In genomic region chr16:52069648-52070047, GRCm38 (mm10) we compare ENCODE assay signal across 20 mouse cellular contexts. TPM values are rescaled to one million over a fixed set of nuclear protein-coding genes. Genes with fewer than 3 reads are reported as not detected.
DNase-seq lines count a peak whose midpoint lies in the region; ATAC-seq and TF ChIP-seq lines count a peak whose summit lies in the region.
"Had no signal": no experiment of that assay in that cellular context is flagged by ENCODE, and none has a peak within 500 bp of the region (broad histone marks: within the 10 kb centered on the region; RNA-seq: fewer than 3 reads in every experiment).

No protein-coding gene starts in this region.

- H3K4me3 ChIP-seq in gastrocnemius, adult 2 months: no peak overlapping the region
- no peak overlapping the region for H3K4me3 ChIP-seq in heart, embryonic 13.5 days
- H3K4me3 ChIP-seq in heart, postnatal 0 days (ENCODE audit: low read depth, low read length): no peak overlapping the region
- H3K4me3 ChIP-seq: embryonic facial prominence, embryonic 10.5 days; forebrain, embryonic 13.5 days; hindbrain, embryonic 15.5 days had no signal

- H3K4me1 ChIP-seq in heart, embryonic 13.5 days: peaks cover 79% of the 10 kb centered on the region
- peaks cover 49% of the 10 kb centered on the region for H3K4me1 ChIP-seq in heart, postnatal 0 days (ENCODE audit: control insufficient read depth, insufficient read depth)
- H3K4me1 ChIP-seq: hindbrain, embryonic 15.5 days had no signal

- no peaks in the 10 kb centered on the region for H3K9me3 ChIP-seq in heart, embryonic 13.5 days
- no peaks in the 10 kb centered on the region for H3K9me3 ChIP-seq in heart, postnatal 0 days (replicated peaks; ENCODE audit: control insufficient read depth, low read length)
- H3K9me3 ChIP-seq: embryonic facial prominence, embryonic 10.5 days; forebrain, embryonic 13.5 days; hindbrain, embryonic 15.5 days had no signal

- H3K27me3 ChIP-seq in heart, embryonic 13.5 days (replicated peaks): peaks cover 9% of the 10 kb centered on the region; the same call in 1 of the 2 replicates
- no peaks in the 10 kb centered on the region for H3K27me3 ChIP-seq in heart, postnatal 0 days (ENCODE audit: control insufficient read depth, insufficient read depth, low read length)
- H3K27me3 ChIP-seq: forebrain, embryonic 13.5 days; hindbrain, embryonic 15.5 days had no signal

- H3K27ac ChIP-seq in gastrocnemius, adult 2 months: peak overlapping the region; percentile 61
- H3K27ac ChIP-seq in heart, embryonic 13.5 days (replicated peaks): peak overlapping the region; percentile 91
- H3K27ac ChIP-seq in heart, postnatal 0 days (ENCODE audit: low read depth): peak overlapping the region; percentile 94
- H3K27ac ChIP-seq: embryonic facial prominence, embryonic 10.5 days; forebrain, embryonic 13.5 days; hindbrain, embryonic 15.5 days had no signal

- TF ChIP-seq CTCF in gastrocnemius, adult 2 months (IDR thresholded peaks at IDR 0.05): no peak
- no peak for TF ChIP-seq CTCF in heart, postnatal 0 days (IDR thresholded peaks at IDR 0.05; ENCODE audit: low read depth)

- WGBS in heart, embryonic 13.5 days: 53% methylated on average over 6 of the region's 6 CpGs
- 47% methylated on average over 6 of the region's 6 CpGs for WGBS in heart, postnatal 0 days

- no peak overlapping the region for H3K4me2 ChIP-seq in heart, embryonic 13.5 days
- H3K4me2 ChIP-seq in heart, postnatal 0 days (ENCODE audit: low read depth, low read length): no peak overlapping the region
- H3K4me2 ChIP-seq: forebrain, embryonic 13.5 days; hindbrain, embryonic 15.5 days had no signal

- TF ChIP-seq EP300 in heart, postnatal 0 days (IDR thresholded peaks at IDR 0.05; ENCODE audit: low read depth): no peak

- intact Hi-C loops in gastrocnemius, adult 2 months (cut with DNase I): no loop called here
- intact Hi-C loops in gastrocnemius, postnatal 14 days (cut with DNase I; ENCODE audit: low total_unique reads): no loop called here
- intact Hi-C loops in heart, postnatal 25 days (cut with DNase I): loop anchor here (5.0 kb wide), 1 partner anchor 37 kb away; the partner anchor contains the start of gene Cblb

- no peak for ATAC-seq in heart, embryonic 13.5 days (ENCODE audit: extremely low read depth, insufficient number of reproducible peaks, low FRiP score, low TSS enrichment)
- no peak for ATAC-seq in heart, postnatal 0 days (ENCODE audit: insufficient read depth, low read depth)
- ATAC-seq: forebrain, embryonic 13.5 days; forebrain, postnatal 0 days had no signal

- no peaks in the 10 kb centered on the region for H3K36me3 ChIP-seq in heart, embryonic 13.5 days
- no peaks in the 10 kb centered on the region for H3K36me3 ChIP-seq in heart, postnatal 0 days (replicated peaks; ENCODE audit: control insufficient read depth, insufficient read depth, low read length)
- H3K36me3 ChIP-seq: hindbrain, embryonic 15.5 days had no signal

- H3K9ac ChIP-seq in heart, embryonic 13.5 days: no peak overlapping the region
- H3K9ac ChIP-seq in heart, postnatal 0 days (replicated peaks; ENCODE audit: low read depth, low read length): no peak overlapping the region
- H3K9ac ChIP-seq: forebrain, embryonic 13.5 days; forebrain, postnatal 0 days; hindbrain, embryonic 15.5 days had no signal

- no peak for DNase-seq in gastrocnemius, adult 2 months
- no peak for DNase-seq in gastrocnemius, postnatal 14 days
- no peak for DNase-seq in heart, postnatal 25 days (ENCODE audit: low spot score)
- no peak for DNase-seq in heart, postnatal 0 days (ENCODE audit: low spot score)
- DNase-seq in heart, postnatal 4 days: no peak
- DNase-seq in embryo, embryonic 11 days: no peak
- DNase-seq: adrenal gland, adult 2 months; adrenal gland, postnatal 25 days; cerebellum, adult 18-20 months; cerebellum, adult 9-11 months; cerebellum, postnatal 36 days; forebrain, postnatal 0 days; gastrocnemius, postnatal 36 days; heart, adult 18-20 months; kidney, adult 11 months; kidney, adult 9 months had no signal

RNA-seq across cellular contexts. Expression of gene Cblb, which starts 38.6 kb away (rescaled TPM):
- 10 to 100 TPM; 15.1 to 16.2 TPM for total RNA-seq in gastrocnemius, adult 2 months (2021)
- total RNA-seq in gastrocnemius, postnatal 14 days (2021): 10 to 100 TPM; 10.4 to 19.2 TPM
- polyA plus RNA-seq in heart, embryonic 13.5 days (2015; fragmentation: Nextera tagmentation; extraction: Ambion mirVana): 8.4 and 9.2 TPM in 2 replicates
- total RNA-seq in heart, postnatal 25 days (2021): 10 to 100 TPM; 14.2 to 16.1 TPM
- total RNA-seq in heart, postnatal 0 days (2014; rRNA removed; ENCODE audit: low replicate concordance): 9.2 and 10.4 TPM in 2 replicates
- polyA plus RNA-seq in heart, postnatal 0 days (2015; fragmentation: Nextera tagmentation; extraction: Ambion mirVana): 3.4 and 3.9 TPM in 2 replicates
- 10 to 100 TPM; 15.4 to 17.2 TPM for total RNA-seq in heart, postnatal 4 days (2021)
